Mouse (Mus musculus) right cerebral cortex, postnatal 14 days (tissue): ENCODE results near the gene Cmtm6.

Experiments
- DNase-seq: peaks from one replicate; pipeline ENCODE4 v3.0.0; 2022

Cmtm6 gene

GRCm38 (mm10) chr9:114731871-114732682, 1.2 kb downstream of the Cmtm6 start:
- DNase-seq = no peak

GRCm38 (mm10) chr9:114733238-114733637, 2.3 kb downstream of the Cmtm6 start:
- DNase-seq = no peak

- DNase-seq = no peak
These were observed 5.5 kb downstream of the Cmtm6 start for GRCm38 (mm10) chr9:114736442-114736841.

GRCm38 (mm10) chr9:114740336-114740735, 9.4 kb downstream of the Cmtm6 start:
- no peak for DNase-seq

- no peak for DNase-seq
These were observed 11.8 kb downstream of the Cmtm6 start for GRCm38 (mm10) chr9:114742731-114743130.

GRCm38 (mm10) chr9:114745163-114745562, 14.2 kb downstream of the Cmtm6 start:
- no peak for DNase-seq

- DNase-seq = no peak
These were observed 14.7 kb downstream of the Cmtm6 start for GRCm38 (mm10) chr9:114745654-114746053.

GRCm38 (mm10) chr9:114747012-114747411, 16.1 kb downstream of the Cmtm6 start:
- no peak for DNase-seq

GRCm38 (mm10) chr9:114747466-114747865, 16.6 kb downstream of the Cmtm6 start:
- DNase-seq = no peak

GRCm38 (mm10) chr9:114751582-114751981, 20.7 kb downstream of the Cmtm6 start:
- DNase-seq = no peak

GRCm38 (mm10) chr9:114752311-114752710, 21.4 kb downstream of the Cmtm6 start:
- DNase-seq = no peak

- peak; percentile 89 for DNase-seq
These were observed 22.1 kb downstream of the Cmtm6 start for GRCm38 (mm10) chr9:114752863-114753484.

- DNase-seq = no peak
These were observed 27.4 kb downstream of the Cmtm6 start for GRCm38 (mm10) chr9:114758272-114758671.

GRCm38 (mm10) chr9:114758801-114759200, 27.9 kb downstream of the Cmtm6 start:
- no peak for DNase-seq

GRCm38 (mm10) chr9:114759886-114760285, 29.0 kb downstream of the Cmtm6 start:
- DNase-seq = no peak

- no peak for DNase-seq
These were observed 29.4 kb downstream of the Cmtm6 start for GRCm38 (mm10) chr9:114760353-114760752.

- no peak for DNase-seq
These were observed 30.9 kb downstream of the Cmtm6 start for GRCm38 (mm10) chr9:114761848-114762247.

GRCm38 (mm10) chr9:114763341-114763740, 32.4 kb downstream of the Cmtm6 start:
- DNase-seq = peak; percentile 46

GRCm38 (mm10) chr9:114767030-114767429, 36.1 kb downstream of the Cmtm6 start:
- peak; percentile 67 for DNase-seq

- no peak for DNase-seq
These were observed 36.6 kb downstream of the Cmtm6 start for GRCm38 (mm10) chr9:114767507-114767906.

- no peak for DNase-seq
These were observed 37.1 kb downstream of the Cmtm6 start for GRCm38 (mm10) chr9:114768066-114768465.

- no peak for DNase-seq
These were observed 39.3 kb downstream of the Cmtm6 start for GRCm38 (mm10) chr9:114770224-114770623.

- DNase-seq = no peak
These were observed 40.6 kb downstream of the Cmtm6 start for GRCm38 (mm10) chr9:114771565-114771964.

GRCm38 (mm10) chr9:114774629-114775028, 43.7 kb downstream of the Cmtm6 start:
- DNase-seq = no peak
